Mouse (Mus musculus) heart, adult 2 months (tissue): ENCODE results near the gene Habp4. TPM values are rescaled to one million over a fixed set of nuclear protein-coding genes. Genes with fewer than 3 reads are reported as not detected.

Experiments used
- DNase-seq, 2 experiments: peaks; one replicate each; pipeline ENCODE4 v3.0.0; 2021
- H3K27ac ChIP-seq: fragments of 200-600 bp; 2 replicates; pipeline ENCODE4 v1.8.1; 2022
- H3K27me3 ChIP-seq: fragments of 200-500 bp; 2 replicates; pipeline ENCODE4 v1.6.1; 2012; ENCODE audit warnings: mild to moderate bottlenecking, low read length, inconsistent platforms, mixed read lengths; ENCODE audit not compliant: control insufficient read depth, insufficient read depth
- H3K36me3 ChIP-seq: fragments of 200-500 bp; 2 replicates; pipeline ENCODE4 v1.6.1; 2012; ENCODE audit warnings: low read length, inconsistent platforms; ENCODE audit not compliant: control insufficient read depth, insufficient read depth
- H3K4me1 ChIP-seq: fragments of 200-500 bp; 2 replicates; pipeline ENCODE4 v1.6.1; 2011; ENCODE audit warnings: low read length; ENCODE audit not compliant: control insufficient read depth, insufficient read depth
- H3K4me3 ChIP-seq: fragments of 200-600 bp; 2 replicates; pipeline ENCODE4 v1.8.1; 2022
- H3K79me2 ChIP-seq: fragments of 200-500 bp; replicated peaks from 2 replicates; pipeline ENCODE4 v1.6.1; 2012; ENCODE audit warnings: mild to moderate bottlenecking, inconsistent platforms, low read length, moderate library complexity, mixed read lengths; ENCODE audit not compliant: control insufficient read depth, insufficient read depth
- H3K9ac ChIP-seq: fragments of 200-500 bp; 2 replicates; pipeline ENCODE4 v1.6.1; 2012; ENCODE audit warnings: low read depth, mild to moderate bottlenecking, control low read depth, inconsistent platforms, low read length, mixed read lengths
- CTCF ChIP-seq: fragments of 200-600 bp; IDR thresholded peaks from 2 replicates; pipeline ENCODE4 v1.8.1; 2022; ENCODE audit warnings: antibody characterized with exemption, mild to moderate bottlenecking, moderate library complexity
- EP300 ChIP-seq: fragments of 200-500 bp; IDR thresholded peaks from 2 replicates; pipeline ENCODE4 v1.6.1; 2011; ENCODE audit warnings: low read depth, low read length, control low read depth; ENCODE audit not compliant: insufficient read depth
- POLR2A ChIP-seq: fragments of 200-500 bp; IDR thresholded peaks from 2 replicates; pipeline ENCODE4 v1.6.1; 2011; ENCODE audit warnings: mild to moderate bottlenecking, low read depth, low read length, control low read depth; ENCODE audit not compliant: insufficient read depth
- WGBS: fragments of 180-500 bp; shearing (Covaris S2); methylation state at CpG from one replicate; pipeline ENCODE4 v1.1.7; 2018; 5-methylcytosine and 5-hydroxymethylcytosine counted together
- intact Hi-C: fragments of 180-260 bp; cut with DNase I; formaldehyde crosslinking; loops from one replicate; pipeline ENCODE4 v1.15.1; 2025
- polyA plus RNA-seq: library from polyadenylated mRNA; depleted of rRNA; stranded (reverse); fragments of >200 nt; gene quantifications from 2 replicates; pipeline ENCODE4 v1.2.3, GENCODE M21; 2012
- total RNA-seq, 2 experiments: library from RNA; stranded (reverse); gene quantifications; 2 replicates each; pipeline ENCODE4 v1.2.3; 2021

Gene Habp4
- total and polyA plus RNA-seq, 3 experiments = 29.3 to 48.2 (median 47.7) TPM

GRCm38 (mm10) chr13:64200911-64201310, 39.3 kb downstream of the Habp4 start:
- Histone ChIP-seq H3K9ac (no peak overlapping the region), H3K36me3 (no peaks in the 10 kb centered on the region), H3K4me3 (no peak overlapping the region), H3K79me2 (no peaks in the 10 kb centered on the region), H3K4me1 (no peaks in the 10 kb centered on the region), H3K27ac (no peak overlapping the region), H3K27me3 (no peaks in the 10 kb centered on the region)
- WGBS = 90% methylated on average over 4 of the region's 4 CpGs
- intact Hi-C loops = no loop called here
- DNase-seq = no peak
- TF ChIP-seq EP300 (no peak), CTCF (no peak), POLR2A (no peak)

GRCm38 (mm10) chr13:64204726-64205125, 43.1 kb downstream of the Habp4 start:
- 76% methylated on average over 2 of the region's 2 CpGs for WGBS
- intact Hi-C loops = no loop called here

GRCm38 (mm10) chr13:64205186-64205585, 43.6 kb downstream of the Habp4 start:
- TF ChIP-seq EP300 (no peak), POLR2A (no peak), CTCF (no peak; the same call in 1 of the 2 replicates)
- intact Hi-C loops = no loop called here

More at GRCm38 (mm10) chr13:64204726-64205125, 43.1 kb downstream of the Habp4 start:
- no peak for DNase-seq
- TF ChIP-seq EP300 = no peak
- peak; percentile 44 for TF ChIP-seq CTCF
- H3K4me1 ChIP-seq = no peaks in the 10 kb centered on the region
- no peaks in the 10 kb centered on the region for H3K27me3 ChIP-seq
- H3K4me3 ChIP-seq = no peak overlapping the region
- H3K9ac ChIP-seq = no peak overlapping the region
- no peaks in the 10 kb centered on the region for H3K36me3 ChIP-seq
- H3K79me2 ChIP-seq = no peaks in the 10 kb centered on the region
- H3K27ac ChIP-seq = no peak overlapping the region

GRCm38 (mm10) chr13:64208146-64208545, 46.5 kb downstream of the Habp4 start:
- 93% methylated on average over 6 of the region's 6 CpGs for WGBS
- Histone ChIP-seq H3K4me3 (no peak overlapping the region), H3K4me1 (no peaks in the 10 kb centered on the region), H3K27ac (no peak overlapping the region), H3K9ac (no peak overlapping the region), H3K79me2 (no peaks in the 10 kb centered on the region), H3K36me3 (no peaks in the 10 kb centered on the region), H3K27me3 (no peaks in the 10 kb centered on the region)
- no peak for DNase-seq
- TF ChIP-seq POLR2A (no peak), EP300 (no peak), CTCF (no peak)
- intact Hi-C loops = no loop called here

More at GRCm38 (mm10) chr13:64205186-64205585, 43.6 kb downstream of the Habp4 start:
- Histone ChIP-seq H3K27ac (no peak overlapping the region), H3K36me3 (no peaks in the 10 kb centered on the region), H3K4me1 (no peaks in the 10 kb centered on the region), H3K79me2 (no peaks in the 10 kb centered on the region), H3K27me3 (no peaks in the 10 kb centered on the region), H3K4me3 (no peak overlapping the region), H3K9ac (no peak overlapping the region)
- DNase-seq = no peak
- WGBS = 27% methylated on average over 2 of the region's 2 CpGs

- Histone ChIP-seq H3K4me1 (no peaks in the 10 kb centered on the region), H3K27me3 (no peaks in the 10 kb centered on the region), H3K9ac (no peak overlapping the region), H3K27ac (no peak overlapping the region), H3K4me3 (no peak overlapping the region), H3K36me3 (no peaks in the 10 kb centered on the region), H3K79me2 (no peaks in the 10 kb centered on the region)
- DNase-seq = no peak
- TF ChIP-seq CTCF (no peak), POLR2A (no peak), EP300 (no peak)
- intact Hi-C loops = no loop called here
- 79% methylated on average over 5 of the region's 5 CpGs for WGBS
Observed at GRCm38 (mm10) chr13:64211995-64212603, 50.5 kb downstream of the Habp4 start.

- no peak for TF ChIP-seq EP300
- TF ChIP-seq POLR2A = no peak
- no peak for TF ChIP-seq CTCF
- Histone ChIP-seq H3K4me1 (no peaks in the 10 kb centered on the region), H3K9ac (no peak overlapping the region), H3K36me3 (no peaks in the 10 kb centered on the region), H3K27ac (no peak overlapping the region), H3K27me3 (no peaks in the 10 kb centered on the region), H3K4me3 (no peak overlapping the region), H3K79me2 (no peaks in the 10 kb centered on the region)
- WGBS = 94% methylated on average over 5 of the region's 5 CpGs
- no peak for DNase-seq
- intact Hi-C loops = no loop called here
Observed at GRCm38 (mm10) chr13:64214891-64215290, 53.3 kb downstream of the Habp4 start.
